Mouse (Mus musculus) Muller cell, postnatal 12 days (primary cell): Measurements from ENCODE around the gene Mrps21.

Experiments used
- DNase-seq: peaks from one replicate; pipeline ENCODE4 v3.0.0-alpha.2; 2015; ENCODE audit errors: inconsistent ontology term

The Mrps21 gene

DNA sequence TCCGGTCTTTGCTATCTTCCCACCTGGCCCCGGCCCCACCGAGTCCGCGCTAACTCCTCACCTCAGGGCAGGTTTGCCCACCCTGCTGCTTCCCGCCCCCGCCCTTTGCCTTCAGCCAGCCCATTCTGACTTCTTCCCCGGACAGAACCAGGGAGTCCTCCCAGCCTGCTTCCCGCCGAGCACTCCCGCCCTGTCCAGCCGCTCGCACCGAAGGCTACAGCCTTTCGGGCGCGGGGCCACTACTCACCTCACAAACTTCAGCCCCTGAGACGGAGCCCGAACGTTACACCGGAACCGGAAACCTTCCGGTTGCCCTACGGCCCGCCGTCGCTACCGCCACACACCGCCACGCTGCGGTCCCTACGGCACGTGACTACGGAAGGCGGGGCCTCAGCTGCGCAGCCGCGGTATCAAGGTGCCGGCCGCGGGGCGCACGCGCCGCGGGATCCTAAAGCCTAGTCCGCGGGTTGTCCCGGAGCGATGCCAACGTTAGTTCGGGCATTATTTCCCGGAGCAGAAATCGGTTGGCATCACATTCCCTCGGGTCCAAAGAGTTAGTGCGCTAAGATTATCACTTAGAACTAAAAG, 15.7 kb downstream of the Mrps21 start, which contains the start of gene Prpf3:
Gene Prpf3, minus strand, starts transcription at position 384 of the 588 bp plus-strand sequence.
- DNase-seq = peak; percentile 95

DNA sequence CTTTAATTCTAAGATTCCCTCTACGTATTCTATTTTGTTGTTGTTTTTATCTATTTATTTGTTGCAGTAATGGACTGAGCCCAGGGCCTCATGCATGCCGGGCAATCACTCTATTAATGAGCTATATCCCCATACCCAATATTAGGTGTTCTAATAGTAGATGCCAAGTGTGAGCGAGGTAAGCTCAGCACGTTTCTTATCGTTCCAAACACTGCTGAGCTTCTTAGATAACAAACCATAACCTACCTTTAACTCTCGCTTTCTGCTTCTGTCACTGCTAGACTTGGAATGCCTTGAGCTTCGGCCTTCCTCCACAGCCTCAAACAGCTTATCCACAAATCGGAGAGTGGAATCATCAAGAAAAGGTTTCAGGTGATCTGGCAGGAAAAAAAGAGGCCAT, 20.0 kb downstream of the Mrps21 start:
- no peak for DNase-seq

DNA sequence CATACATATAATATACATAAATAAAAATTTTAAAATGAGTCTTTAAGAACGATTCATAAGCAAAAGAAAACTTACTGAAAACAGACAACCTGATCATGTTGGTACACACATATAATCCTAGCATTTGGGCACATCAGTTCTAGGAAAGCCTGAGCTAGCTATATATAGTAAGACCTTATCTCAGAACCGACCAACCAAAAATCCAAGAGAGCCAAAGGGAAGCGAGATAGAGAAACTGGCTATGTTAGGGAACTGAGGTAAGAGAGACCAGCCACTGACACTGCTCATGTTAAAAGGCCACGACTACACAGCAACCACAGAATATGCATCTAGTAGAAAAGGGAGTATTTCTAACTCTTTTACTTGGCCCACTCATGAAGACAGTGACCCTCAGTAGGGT, 20.7 kb downstream of the Mrps21 start:
- DNase-seq = no peak

DNA sequence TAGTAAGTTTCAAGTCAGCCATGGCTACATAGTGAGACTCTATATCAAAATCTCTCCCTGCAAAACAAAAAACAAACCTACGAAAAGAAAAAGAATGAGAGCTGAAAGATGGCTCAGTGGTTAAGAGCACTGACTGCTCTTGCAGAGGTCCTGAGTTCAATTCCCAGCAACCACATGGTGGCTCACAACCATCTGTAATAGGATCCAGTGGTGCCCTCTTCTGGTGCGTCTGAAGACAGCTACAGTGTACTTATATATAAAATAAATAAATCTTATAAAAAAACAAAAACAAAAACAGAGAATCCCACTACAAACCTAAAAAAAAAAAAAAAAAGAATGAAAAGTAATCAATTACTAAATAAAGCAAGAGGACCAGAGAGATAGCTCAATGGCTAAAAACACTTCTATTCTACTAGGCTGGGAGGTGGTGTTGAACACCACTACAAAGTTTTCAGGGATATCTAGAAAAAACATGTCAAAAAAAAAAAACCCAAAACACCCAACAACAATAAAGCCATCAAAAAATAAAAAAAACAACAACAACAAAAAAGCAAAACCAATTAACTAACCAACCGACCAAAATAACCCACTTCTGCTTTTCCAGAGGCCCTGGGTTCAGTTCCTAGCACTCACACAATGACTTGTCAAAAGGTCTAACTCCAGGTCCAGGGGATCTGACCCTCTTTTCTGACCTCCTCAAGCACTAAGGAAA, 28.7 kb downstream of the Mrps21 start:
- DNase-seq = no peak

DNA sequence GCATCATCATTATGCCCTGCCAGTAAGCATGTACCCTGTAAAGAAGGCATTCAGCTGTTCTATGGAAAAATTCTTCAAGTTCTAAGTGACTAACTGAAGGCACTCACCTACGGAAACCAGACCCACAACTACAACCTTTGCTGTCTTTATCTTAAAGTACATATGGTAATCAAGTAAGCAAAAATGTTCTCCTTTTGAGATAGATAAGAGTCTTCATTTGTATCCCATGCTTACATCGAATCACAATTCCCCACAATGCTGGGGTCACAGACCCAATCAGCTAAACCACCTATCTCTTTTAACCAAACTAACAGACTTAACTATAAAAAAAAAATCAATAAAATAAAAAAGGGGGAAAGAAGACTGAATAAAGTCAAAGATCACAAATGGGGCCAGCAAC, 32.1 kb downstream of the Mrps21 start:
- no peak for DNase-seq

DNA sequence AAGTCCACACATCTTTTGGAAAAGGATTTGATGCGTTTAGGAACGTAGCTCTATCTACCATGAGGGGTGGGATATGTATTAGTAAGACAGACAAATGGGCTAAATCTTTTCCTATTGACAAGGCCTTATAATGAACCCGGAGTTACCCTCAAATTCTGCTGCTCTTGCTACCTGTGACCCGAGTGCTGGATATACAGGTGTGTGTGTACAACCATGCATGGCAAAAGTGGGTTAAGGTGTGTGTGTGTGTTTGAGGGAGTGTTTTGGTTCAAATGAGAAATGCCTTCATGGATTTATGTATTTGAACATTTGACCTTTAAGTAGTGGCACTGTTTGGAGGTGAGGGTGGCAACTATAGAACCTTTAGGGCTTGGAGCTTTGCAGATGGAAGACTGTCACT, 42.3 kb downstream of the Mrps21 start:
- DNase-seq = no peak

DNA sequence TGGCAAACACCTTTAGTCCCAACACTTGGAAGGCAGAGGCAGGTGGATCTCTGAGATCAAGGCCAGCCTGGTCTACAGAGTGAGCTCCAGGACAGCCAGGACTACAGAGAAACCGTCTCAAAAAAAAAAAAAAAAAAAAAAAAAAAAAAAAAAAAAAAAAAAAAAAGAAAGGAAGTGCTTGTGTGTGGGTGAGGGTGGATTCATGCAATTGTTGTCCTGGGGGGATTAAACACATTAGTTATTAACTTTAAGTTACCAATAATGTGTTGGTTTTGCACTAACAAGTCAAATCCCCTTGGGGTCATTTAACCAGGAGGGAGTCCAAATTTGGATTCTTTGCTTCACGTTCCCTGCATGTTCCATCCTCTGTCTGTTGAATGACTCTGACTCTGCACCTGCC, 45.0 kb downstream of the Mrps21 start:
- DNase-seq = no peak

DNA sequence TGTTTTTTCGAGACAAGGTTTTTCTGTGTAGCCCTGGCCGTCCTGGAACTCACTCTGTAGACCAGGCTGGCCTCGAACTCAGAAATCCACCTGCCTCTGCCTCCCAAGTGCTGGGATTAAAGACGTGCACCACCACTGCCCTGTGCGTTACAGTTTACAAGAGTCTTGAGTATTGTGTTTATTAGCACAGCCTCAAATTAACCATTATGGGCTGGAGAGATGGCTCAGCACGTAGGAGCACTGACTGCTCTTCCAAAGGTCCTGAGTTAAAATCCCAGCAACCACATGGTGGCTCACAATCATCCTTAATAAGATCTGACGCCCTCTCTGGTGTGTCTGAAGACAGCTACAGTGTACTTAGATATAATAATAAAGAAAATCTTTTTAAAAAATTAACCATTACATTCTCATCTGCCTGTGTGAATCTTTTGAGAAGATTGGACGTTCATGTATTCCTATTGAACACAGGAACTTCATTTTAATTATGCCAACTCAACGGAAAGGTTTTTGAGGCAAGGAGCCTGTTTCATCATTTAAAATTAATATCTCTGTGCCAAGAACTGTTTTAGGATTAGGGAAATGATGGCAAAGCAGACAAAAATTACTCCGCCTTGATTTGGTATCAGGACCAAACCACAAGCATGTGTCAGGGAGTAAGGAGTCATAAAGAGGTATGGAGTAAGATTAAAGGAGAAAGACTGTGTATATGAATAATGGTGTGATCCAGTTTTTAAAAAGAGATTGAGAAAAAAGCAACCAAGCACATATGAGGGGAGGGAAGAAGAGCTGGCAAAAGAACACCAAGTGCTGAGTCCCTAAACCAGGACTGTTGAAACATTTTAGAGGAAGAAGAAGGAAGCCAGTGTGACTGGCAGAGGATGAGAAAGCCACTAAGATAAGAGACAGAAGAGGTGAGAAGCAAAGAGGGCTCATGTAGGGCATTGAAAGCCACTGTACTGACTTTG, 51.0 kb downstream of the Mrps21 start:
- DNase-seq = peak; percentile 12

DNA sequence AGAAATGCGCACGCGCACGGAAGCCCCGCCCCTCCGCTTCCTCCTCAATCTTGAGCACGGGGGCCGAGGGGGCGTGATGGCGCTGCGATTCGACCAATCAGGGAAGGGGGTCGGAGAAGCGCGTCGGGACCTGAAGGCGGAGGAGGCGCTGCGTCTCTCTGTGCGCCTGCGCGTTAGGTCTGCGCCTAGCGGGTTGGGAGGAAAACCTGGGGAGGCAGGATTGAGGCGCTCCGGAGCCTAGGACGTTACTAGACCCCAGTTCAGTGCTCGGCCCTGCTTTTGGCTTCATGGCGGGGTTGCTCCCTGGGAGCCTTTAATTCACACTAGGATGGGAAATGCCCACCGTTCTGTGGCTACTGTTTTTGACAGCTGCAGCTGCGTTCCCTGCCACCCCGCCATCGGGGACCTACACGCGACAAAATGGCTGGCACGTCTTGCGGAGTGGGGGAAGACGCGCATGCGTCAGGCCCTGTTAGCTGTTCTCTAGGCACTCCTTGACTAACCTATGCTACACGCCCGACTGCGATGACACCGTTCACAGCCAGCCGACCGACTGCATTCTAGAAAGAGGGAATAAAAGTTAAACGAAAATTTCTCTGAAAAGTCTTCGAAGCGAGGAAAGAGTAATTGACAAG, 51.9 kb downstream of the Mrps21 start:
- peak; percentile 100 for DNase-seq

DNA sequence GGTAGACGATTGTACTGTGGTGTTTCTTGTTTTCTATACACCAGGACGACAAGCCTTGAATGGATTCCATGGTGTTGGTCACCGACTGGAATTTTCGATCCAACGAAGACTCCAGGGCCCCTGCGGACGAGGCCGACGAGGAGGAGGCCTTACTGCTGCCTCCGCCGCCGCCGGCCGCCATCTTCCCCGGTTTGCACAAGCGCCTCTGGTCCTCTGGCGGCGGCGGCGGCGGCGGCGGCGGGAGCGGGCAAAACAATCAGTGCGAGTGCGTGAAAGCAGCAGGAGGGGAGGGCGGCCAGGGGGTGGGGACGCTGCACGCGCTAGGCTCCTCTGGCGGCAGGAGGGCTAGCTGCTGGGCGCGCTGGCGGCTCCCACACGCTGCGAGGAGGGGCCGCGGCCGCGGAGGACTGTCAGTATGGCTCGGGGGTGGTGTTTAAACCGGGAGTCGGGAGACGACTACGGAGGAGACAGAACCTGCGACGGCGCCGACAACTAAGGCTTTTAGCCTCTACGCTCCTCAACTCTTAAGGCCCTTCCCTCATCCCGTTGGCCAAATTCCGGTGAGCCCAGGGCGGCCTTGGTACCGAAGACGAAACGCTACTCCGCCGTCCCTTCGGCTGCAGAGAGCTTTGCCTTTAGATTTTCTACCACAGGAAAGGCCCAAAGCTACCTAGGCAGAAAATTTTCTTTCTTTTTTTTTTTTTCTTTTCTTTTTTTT, 52.6 kb downstream of the Mrps21 start, which contains the start of gene Rprd2:
Gene Rprd2, minus strand, starts transcription at position 293 of the 718 bp plus-strand sequence.
- DNase-seq = peak; percentile 94

DNA sequence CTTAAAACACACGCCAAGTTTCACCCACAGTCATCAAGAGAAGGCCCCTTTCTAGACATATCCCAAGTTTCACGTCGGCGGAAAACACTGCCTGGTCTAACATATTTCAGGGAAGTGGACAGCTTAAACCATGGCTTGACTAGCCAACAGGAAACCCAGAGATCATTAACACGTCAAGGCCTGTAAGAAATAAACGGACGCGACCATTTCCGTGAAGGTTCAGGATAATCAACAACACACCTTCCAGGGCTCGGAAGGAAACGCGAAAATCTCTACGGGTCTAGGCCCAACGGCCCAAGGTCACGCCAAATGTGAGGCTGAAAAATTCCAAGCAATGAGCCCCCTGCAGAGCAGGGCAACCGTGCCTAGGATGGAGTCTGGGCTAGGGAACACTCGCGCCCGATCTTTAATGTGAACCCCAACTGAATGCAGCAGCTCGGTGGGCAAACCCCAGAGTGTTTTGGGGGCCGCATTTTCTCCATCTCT, 53.2 kb downstream of the Mrps21 start:
- DNase-seq = peak; percentile 52

DNA sequence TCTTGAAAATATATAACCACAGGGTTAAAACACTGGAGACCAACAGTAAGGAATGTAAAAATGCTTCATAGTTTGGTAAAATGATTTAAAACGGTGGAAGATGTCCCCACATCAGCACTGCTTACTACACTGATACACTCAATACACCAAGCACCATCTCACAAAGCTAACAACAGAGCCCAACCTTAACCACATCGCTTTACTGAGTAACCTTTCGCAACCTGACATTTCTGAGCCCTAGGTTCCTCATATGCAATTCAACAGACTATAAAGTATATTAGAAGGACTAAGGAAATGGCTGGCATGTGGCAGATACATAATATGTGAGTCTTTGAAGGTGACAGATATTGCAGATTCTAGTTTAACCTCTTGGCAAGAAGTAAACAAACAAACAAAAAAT, 54.6 kb downstream of the Mrps21 start:
- DNase-seq = no peak
